12 mouse cellular contexts compared by ENCODE assay signal in genomic region chr5:120621078-120621765, GRCm38 (mm10). TPM values are rescaled to one million over a fixed set of nuclear protein-coding genes. Genes with fewer than 3 reads are reported as not detected.
DNase-seq lines count a peak whose midpoint lies in the region; ATAC-seq and TF ChIP-seq lines count a peak whose summit lies in the region.
"Had no signal": no experiment of that assay in that cellular context is flagged by ENCODE, and none has a peak within 500 bp of the region (broad histone marks: within the 10 kb centered on the region; RNA-seq: fewer than 3 reads in every experiment).

No protein-coding gene starts in this region.

- H3K4me3 ChIP-seq in hindbrain, embryonic 14.5 days (replicated peaks; ENCODE audit: low read length) = no peak overlapping the region
- no peak overlapping the region for H3K4me3 ChIP-seq in hindbrain, postnatal 0 days (ENCODE audit: low read length)
- H3K4me3 ChIP-seq in kidney, postnatal 0 days (replicated peaks; ENCODE audit: low read depth, low read length) = no peak overlapping the region
- no peak overlapping the region for H3K4me3 ChIP-seq in lung, adult 2 months (replicated peaks; ENCODE audit: extremely low read depth, low read depth, low read length)
- H3K4me3 ChIP-seq: heart, embryonic 15.5 days; neural tube, embryonic 12.5 days; stomach, embryonic 15.5 days had no signal

- H3K4me2 ChIP-seq in hindbrain, embryonic 14.5 days (replicated peaks) = no peak overlapping the region
- H3K4me2 ChIP-seq in hindbrain, postnatal 0 days (ENCODE audit: low read depth, low read length) = no peak overlapping the region
- H3K4me2 ChIP-seq in kidney, postnatal 0 days (ENCODE audit: low read length) = no peak overlapping the region
- H3K4me2 ChIP-seq: heart, embryonic 15.5 days; neural tube, embryonic 12.5 days; stomach, embryonic 15.5 days had no signal

- peak; percentile 21 for DNase-seq in hindbrain, embryonic 14.5 days (ENCODE audit: low spot score)
- no peak for DNase-seq in hindbrain, postnatal 0 days (ENCODE audit: low spot score)
- peak; percentile 24 for DNase-seq in kidney, postnatal 0 days (ENCODE audit: low spot score)
- peak; percentile 88 to 93 for DNase-seq in thymus, adult 18-20 months
- no peak for DNase-seq in lung, adult 2 months
- DNase-seq in testis, postnatal 10 days (ENCODE audit: low spot score) = no peak
- no peak for DNase-seq in adrenal gland, adult 2 months

- no peak overlapping the region for H3K27ac ChIP-seq in hindbrain, embryonic 14.5 days
- H3K27ac ChIP-seq in hindbrain, postnatal 0 days = no peak overlapping the region
- no peak overlapping the region; the same call in 1 of the 2 replicates for H3K27ac ChIP-seq in kidney, postnatal 0 days
- H3K27ac ChIP-seq: heart, embryonic 15.5 days; neural tube, embryonic 12.5 days; stomach, embryonic 15.5 days had no signal

- no peak for TF ChIP-seq CTCF in hindbrain, postnatal 0 days (IDR thresholded peaks at IDR 0.05; ENCODE audit: low read depth)
- no peak for TF ChIP-seq CTCF in kidney, postnatal 0 days (IDR thresholded peaks at IDR 0.05; ENCODE audit: low read depth)
- TF ChIP-seq CTCF in lung, adult 2 months (IDR thresholded peaks at IDR 0.05; ENCODE audit: insufficient read depth, low read length) = no peak

- 90% methylated on average over 23 of the region's 23 CpGs for WGBS in hindbrain, embryonic 14.5 days
- 88% methylated on average over 23 of the region's 23 CpGs for WGBS in hindbrain, postnatal 0 days
- 70% methylated on average over 23 of the region's 23 CpGs for whole genome bisulfite sequencing in kidney, postnatal 0 days
- 80% methylated on average over 23 of the region's 23 CpGs for WGBS in lung, adult 2 months

- no peak for ATAC-seq in hindbrain, embryonic 14.5 days (ENCODE audit: low FRiP score)
- ATAC-seq in hindbrain, postnatal 0 days = no peak
- ATAC-seq in activated CD4-positive, CD25-positive, alpha-beta regulatory T cell, adult 4 months = peak; percentile 63
- peak; percentile 31; the same call in 1 of the 2 replicates for ATAC-seq in kidney, postnatal 0 days (replicated peaks; ENCODE audit: low FRiP score, low read depth)

- no peaks in the 10 kb centered on the region for H3K9me3 ChIP-seq in hindbrain, embryonic 14.5 days (ENCODE audit: control insufficient read depth, low read length)
- H3K9me3 ChIP-seq in hindbrain, postnatal 0 days (ENCODE audit: low read length) = no peaks in the 10 kb centered on the region
- no peaks in the 10 kb centered on the region for H3K9me3 ChIP-seq in kidney, postnatal 0 days (replicated peaks; ENCODE audit: low read length)
- H3K9me3 ChIP-seq: heart, embryonic 15.5 days; stomach, embryonic 15.5 days had no signal

- no peaks in the 10 kb centered on the region for H3K4me1 ChIP-seq in hindbrain, embryonic 14.5 days (replicated peaks; ENCODE audit: control insufficient read depth, insufficient read depth, low read length)
- H3K4me1 ChIP-seq in hindbrain, postnatal 0 days (ENCODE audit: insufficient read depth, low read length) = no peaks in the 10 kb centered on the region
- no peaks in the 10 kb centered on the region for H3K4me1 ChIP-seq in kidney, postnatal 0 days (replicated peaks; ENCODE audit: insufficient read depth, low read length)
- no peaks in the 10 kb centered on the region for H3K4me1 ChIP-seq in lung, adult 2 months (ENCODE audit: control insufficient read depth, insufficient read depth, low read length)
- H3K4me1 ChIP-seq: stomach, embryonic 15.5 days had no signal

- H3K9ac ChIP-seq in hindbrain, embryonic 14.5 days = 0 out of 2 replicates have a peak overlapping the region, but pooled peaks have one; percentile 3
- H3K9ac ChIP-seq in hindbrain, postnatal 0 days (replicated peaks; ENCODE audit: low read length) = no peak overlapping the region
- H3K9ac ChIP-seq in kidney, postnatal 0 days (ENCODE audit: low read depth, low read length) = no peak overlapping the region
- H3K9ac ChIP-seq: heart, embryonic 15.5 days; stomach, embryonic 15.5 days had no signal

- no peaks in the 10 kb centered on the region for H3K27me3 ChIP-seq in hindbrain, embryonic 14.5 days (ENCODE audit: control insufficient read depth, insufficient read depth, low read length)
- no peaks in the 10 kb centered on the region for H3K27me3 ChIP-seq in hindbrain, postnatal 0 days (ENCODE audit: insufficient read depth, low read length)
- no peaks in the 10 kb centered on the region for H3K27me3 ChIP-seq in kidney, postnatal 0 days (ENCODE audit: insufficient read depth, low read length)
- H3K27me3 ChIP-seq: heart, embryonic 15.5 days; neural tube, embryonic 12.5 days; stomach, embryonic 15.5 days had no signal

- peaks cover 96% of the 10 kb centered on the region for H3K36me3 ChIP-seq in hindbrain, embryonic 14.5 days (replicated peaks; ENCODE audit: control insufficient read depth, insufficient read depth)
- H3K36me3 ChIP-seq in hindbrain, postnatal 0 days (ENCODE audit: insufficient read depth, low read length) = peaks cover 54% of the 10 kb centered on the region
- H3K36me3 ChIP-seq in kidney, postnatal 0 days (ENCODE audit: insufficient read depth, low read length) = peaks cover 85% of the 10 kb centered on the region

- no peak for TF ChIP-seq POLR2A in lung, adult 2 months (IDR thresholded peaks at IDR 0.05; ENCODE audit: borderline replicate concordance, extremely low read depth, low read depth, low read length)

RNA-seq across cellular contexts. Expression of gene Ddx54, which starts 8.7 kb away (rescaled TPM):
- polyA plus RNA-seq in hindbrain, embryonic 14.5 days (2014; fragmentation: Nextera tagmentation; extraction: Ambion mirVana) = 27.8 and 29.8 TPM in 2 replicates
- 37.3 and 40.1 TPM in 2 replicates for total RNA-seq in hindbrain, postnatal 0 days (2014; rRNA removed)
- polyA plus RNA-seq in hindbrain, postnatal 0 days (2015; fragmentation: Nextera tagmentation; extraction: Ambion mirVana) = 30.8 and 31.9 TPM in 2 replicates
- polyA plus RNA-seq in activated CD4-positive, CD25-positive, alpha-beta regulatory T cell, adult 4 months (2017; shearing (Covaris generic)) = 10 to 100 TPM; 11.7 to 18.4 TPM
- polyA plus RNA-seq in kidney, postnatal 0 days (2015; fragmentation: Nextera tagmentation; extraction: Ambion mirVana) = 34.8 and 38.6 TPM in 2 replicates
- polyA plus RNA-seq in lung, adult 2 months (2012; rRNA removed) = 37.2 and 39.2 TPM in 2 replicates
- total RNA-seq in adrenal gland, adult 2 months (2021) = 10 to 100 TPM; 46.8 to 49.5 TPM
- polyA plus RNA-seq in adrenal gland, adult 2 months (2012; rRNA removed) = 42.7 and 49.6 TPM in 2 replicates

RNA-seq across cellular contexts. Expression of gene Rita1, which starts 8.8 kb away (rescaled TPM):
- 20.1 and 20.6 TPM in 2 replicates for polyA plus RNA-seq in hindbrain, embryonic 14.5 days (2014; fragmentation: Nextera tagmentation; extraction: Ambion mirVana)
- 38.0 and 38.6 TPM in 2 replicates for total RNA-seq in hindbrain, postnatal 0 days (2014; rRNA removed)
- 30.1 and 30.4 TPM in 2 replicates for polyA plus RNA-seq in hindbrain, postnatal 0 days (2015; fragmentation: Nextera tagmentation; extraction: Ambion mirVana)
- polyA plus RNA-seq in activated CD4-positive, CD25-positive, alpha-beta regulatory T cell, adult 4 months (2017; shearing (Covaris generic)) = 1 to 10 TPM; 1.1 to 2.4 TPM
- 14.3 and 16.3 TPM in 2 replicates for polyA plus RNA-seq in kidney, postnatal 0 days (2015; fragmentation: Nextera tagmentation; extraction: Ambion mirVana)
- polyA plus RNA-seq in lung, adult 2 months (2012; rRNA removed) = 15.7 and 15.8 TPM in 2 replicates
- total RNA-seq in adrenal gland, adult 2 months (2021) = 10 to 100 TPM; 11.6 to 22.7 TPM
- 32.5 and 33.5 TPM in 2 replicates for polyA plus RNA-seq in adrenal gland, adult 2 months (2012; rRNA removed)

RNA-seq across cellular contexts. Expression of gene Cfap73, which starts 12.8 kb away (rescaled TPM):
- 0.53 and 1.1 TPM in 2 replicates for polyA plus RNA-seq in hindbrain, embryonic 14.5 days (2014; fragmentation: Nextera tagmentation; extraction: Ambion mirVana)
- total RNA-seq in hindbrain, postnatal 0 days (2014; rRNA removed) = 0.21 and 0.79 TPM in 2 replicates
- 0.26 and 0.86 TPM in 2 replicates for polyA plus RNA-seq in hindbrain, postnatal 0 days (2015; fragmentation: Nextera tagmentation; extraction: Ambion mirVana)
- polyA plus RNA-seq in activated CD4-positive, CD25-positive, alpha-beta regulatory T cell, adult 4 months (2017; shearing (Covaris generic)) = not detected
- not detected in 2 replicates for polyA plus RNA-seq in kidney, postnatal 0 days (2015; fragmentation: Nextera tagmentation; extraction: Ambion mirVana)
- 1.6 TPM in 2 replicates for polyA plus RNA-seq in lung, adult 2 months (2012; rRNA removed)
- total RNA-seq in adrenal gland, adult 2 months (2021) = 1 to 10 TPM in 1 of 2 experiments, not detected in 1; 1.6 TPM
- not detected in 2 replicates for polyA plus RNA-seq in adrenal gland, adult 2 months (2012; rRNA removed)
- polyA plus RNA-seq: heart, embryonic 15.5 days; liver, embryonic 16.5 days; neural tube, embryonic 12.5 days; stomach, embryonic 15.5 days had no signal

RNA-seq across cellular contexts. Expression of gene Rasal1, which starts 27.4 kb away (rescaled TPM):
- polyA plus RNA-seq in hindbrain, embryonic 14.5 days (2014; fragmentation: Nextera tagmentation; extraction: Ambion mirVana) = 0.31 and 0.74 TPM in 2 replicates
- 3.9 and 8.2 TPM in 2 replicates for total RNA-seq in hindbrain, postnatal 0 days (2014; rRNA removed)
- 3.2 and 4.7 TPM in 2 replicates for polyA plus RNA-seq in hindbrain, postnatal 0 days (2015; fragmentation: Nextera tagmentation; extraction: Ambion mirVana)
- polyA plus RNA-seq in activated CD4-positive, CD25-positive, alpha-beta regulatory T cell, adult 4 months (2017; shearing (Covaris generic)) = 10 to 100 TPM in 1 of 2 experiments, 1 to 10 TPM in 1; 7.6 to 11.4 TPM
- 0.36 and 0.39 TPM in 2 replicates for polyA plus RNA-seq in kidney, postnatal 0 days (2015; fragmentation: Nextera tagmentation; extraction: Ambion mirVana)
- polyA plus RNA-seq in lung, adult 2 months (2012; rRNA removed) = 0.80 and 1.6 TPM in 2 replicates
- total RNA-seq in adrenal gland, adult 2 months (2021) = 10 to 100 TPM in 1 of 2 experiments, 1 to 10 TPM in 1; 4.6 to 16.1 TPM
- polyA plus RNA-seq in adrenal gland, adult 2 months (2012; rRNA removed) = 19.0 and 19.2 TPM in 2 replicates

RNA-seq across cellular contexts. Expression of gene Iqcd, which starts 32.4 kb away (rescaled TPM):
- polyA plus RNA-seq in hindbrain, embryonic 14.5 days (2014; fragmentation: Nextera tagmentation; extraction: Ambion mirVana) = 1.5 and 1.9 TPM in 2 replicates
- 0.63 and 1.9 TPM in 2 replicates for total RNA-seq in hindbrain, postnatal 0 days (2014; rRNA removed)
- 1.8 and 2.0 TPM in 2 replicates for polyA plus RNA-seq in hindbrain, postnatal 0 days (2015; fragmentation: Nextera tagmentation; extraction: Ambion mirVana)
- under 1 TPM; 0.41 to 0.70 TPM for polyA plus RNA-seq in activated CD4-positive, CD25-positive, alpha-beta regulatory T cell, adult 4 months (2017; shearing (Covaris generic))
- polyA plus RNA-seq in kidney, postnatal 0 days (2015; fragmentation: Nextera tagmentation; extraction: Ambion mirVana) = 1.1 and 1.4 TPM in 2 replicates
- polyA plus RNA-seq in lung, adult 2 months (2012; rRNA removed) = 2.0 and 2.4 TPM in 2 replicates
- total RNA-seq in adrenal gland, adult 2 months (2021) = under 1 TPM; 0.29 to 0.55 TPM
- polyA plus RNA-seq in adrenal gland, adult 2 months (2012; rRNA removed) = 0.29 and 0.49 TPM in 2 replicates

Comparison
In these comparisons a context has a peak if more than half of its experiments do, and no peak if none do; other contexts are left out.
1. DNase-seq: peak in hindbrain, embryonic 14.5 days (single experiment), kidney, postnatal 0 days (single experiment) and thymus, adult 18-20 months (2 of 2); none in hindbrain, postnatal 0 days (single experiment), lung, adult 2 months (single experiment), testis, postnatal 10 days (single experiment) and adrenal gland, adult 2 months (single experiment).
2. ATAC-seq: peak in activated CD4-positive, CD25-positive, alpha-beta regulatory T cell, adult 4 months (single experiment) and kidney, postnatal 0 days (single experiment); none in hindbrain, embryonic 14.5 days (single experiment) and hindbrain, postnatal 0 days (single experiment).